Mouse (Mus musculus) spleen, adult 2 months (tissue): ENCODE measurements at regions not wholly inside any gene's neighbourhood (a gene's known extent, or its start where the extent isn't known, plus 50 kb on each side); places are given as distances from the start of the nearest gene placed in this dataset.
"Not testable (repeated sequence)": the region's sequence is repeated elsewhere in the genome, so short reads cannot be mapped to it uniquely, and the experiment has no call there.

Experiments used
- DNase-seq, 2 experiments: peaks; one replicate each; pipeline versions ENCODE4 v3.0.0 to v3.0.0-alpha.2; 2012 to 2021; ENCODE audit warnings: low spot score in 2 of 2, low read depth in 1 of 2
- H3K27ac ChIP-seq: fragments of 200-500 bp; 2 replicates; pipeline ENCODE4 v1.5.1; 2012; ENCODE audit warnings: low read length, inconsistent platforms; ENCODE audit not compliant: insufficient read depth
- H3K27me3 ChIP-seq: fragments of 200-500 bp; 2 replicates; pipeline ENCODE4 v1.6.1; 2012; ENCODE audit warnings: mild to moderate bottlenecking, moderate library complexity, low read length, inconsistent platforms; ENCODE audit not compliant: control insufficient read depth, insufficient read depth
- H3K36me3 ChIP-seq: fragments of 200-500 bp; 2 replicates; pipeline ENCODE4 v1.6.1; 2012; ENCODE audit warnings: mild to moderate bottlenecking, low read length, inconsistent platforms; ENCODE audit not compliant: control insufficient read depth, insufficient read depth
- H3K4me1 ChIP-seq: fragments of 200-500 bp; 2 replicates; pipeline ENCODE4 v1.6.1; 2011; ENCODE audit warnings: inconsistent platforms; ENCODE audit not compliant: control insufficient read depth, insufficient read depth, insufficient read length
- H3K4me3 ChIP-seq: fragments of 200-500 bp; 2 replicates; pipeline ENCODE4 v1.5.1; 2011; ENCODE audit warnings: mild to moderate bottlenecking, inconsistent platforms; ENCODE audit not compliant: insufficient read depth, insufficient read length; ENCODE audit errors: extremely low read depth
- CTCF ChIP-seq: fragments of 200-500 bp; IDR thresholded peaks from 2 replicates; pipeline ENCODE4 v1.5.1; 2011; ENCODE audit warnings: mild to moderate bottlenecking, inconsistent platforms; ENCODE audit not compliant: insufficient read depth, insufficient read length, insufficient replicate concordance; ENCODE audit errors: extremely low read depth
- POLR2A ChIP-seq: fragments of 200-500 bp; IDR thresholded peaks from 2 replicates; pipeline ENCODE4 v1.6.1; 2011; ENCODE audit warnings: low read depth, low read length, inconsistent platforms
- WGBS: fragments of 180-500 bp; shearing (Covaris S2); methylation state at CpG from one replicate; pipeline ENCODE4 v1.1.7; 2018; 5-methylcytosine and 5-hydroxymethylcytosine counted together

DNA sequence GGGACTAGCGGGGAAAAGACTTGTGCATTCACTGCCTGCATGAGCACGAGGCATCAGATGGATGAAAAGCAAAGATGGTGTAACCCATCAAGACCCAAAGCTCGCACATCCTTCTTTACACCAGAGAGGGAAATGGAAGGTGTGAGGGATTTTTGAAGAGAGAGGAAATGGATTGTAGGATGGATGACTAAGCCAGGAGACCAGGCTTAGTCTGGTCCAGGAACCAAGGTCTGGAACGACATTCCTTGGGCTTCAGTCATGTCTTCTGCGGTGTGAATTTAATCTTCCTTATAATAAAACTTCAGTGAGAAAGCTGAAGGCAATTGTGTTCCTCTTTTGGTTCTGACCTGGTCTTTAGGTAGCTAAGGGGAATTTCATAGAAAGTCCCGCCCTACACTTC, 551.0 kb upstream of the Gm10131 start:
- TF ChIP-seq CTCF = no peak
- TF ChIP-seq POLR2A = no peak
- Histone ChIP-seq H3K27ac (no peak overlapping the region), H3K4me1 (peaks cover 3% of the 10 kb centered on the region; the same call in 1 of the 2 replicates), H3K4me3 (no peak overlapping the region), H3K27me3 (no peaks in the 10 kb centered on the region), H3K36me3 (no peaks in the 10 kb centered on the region)
- no peak for DNase-seq
- 85% methylated on average over 6 of the region's 6 CpGs for WGBS

- no peak overlapping the region for H3K4me3 ChIP-seq
- TF ChIP-seq POLR2A (no peak), CTCF (no peak)
- no peak overlapping the region; the same call in 1 of the 2 replicates for H3K27ac ChIP-seq
- no peaks in the 10 kb centered on the region for H3K4me1 ChIP-seq
- 67% methylated on average over 8 of the region's 8 CpGs for WGBS
- DNase-seq = peak in 1 of 2 experiments; percentile 21
- H3K27me3 ChIP-seq = no peaks in the 10 kb centered on the region
- H3K36me3 ChIP-seq = no peaks in the 10 kb centered on the region
Observed at GRCm38 (mm10) chr8:34651750-34652149, 540.2 kb upstream of the Gm10131 start.

- 96% methylated on average over 2 of the region's 2 CpGs for WGBS
Observed at GRCm38 (mm10) chr8:34628221-34628620, 516.7 kb upstream of the Gm10131 start.

GRCm38 (mm10) chr8:34625670-34626069, 514.1 kb upstream of the Gm10131 start:
- Histone ChIP-seq H3K27me3 (no peaks in the 10 kb centered on the region), H3K4me3 (no peak overlapping the region), H3K27ac (no peak overlapping the region), H3K36me3 (no peaks in the 10 kb centered on the region), H3K4me1 (peaks cover 7% of the 10 kb centered on the region)
- 88% methylated on average over 10 of the region's 10 CpGs for WGBS
- no peak for TF ChIP-seq CTCF
- no peak for TF ChIP-seq POLR2A
- DNase-seq = no peak

More at GRCm38 (mm10) chr8:34628221-34628620, 516.7 kb upstream of the Gm10131 start:
- H3K36me3 ChIP-seq, H3K27ac ChIP-seq, H3K27me3 ChIP-seq, DNase-seq, H3K4me3 ChIP-seq, H3K4me1 ChIP-seq: not testable (repeated sequence)

DNA sequence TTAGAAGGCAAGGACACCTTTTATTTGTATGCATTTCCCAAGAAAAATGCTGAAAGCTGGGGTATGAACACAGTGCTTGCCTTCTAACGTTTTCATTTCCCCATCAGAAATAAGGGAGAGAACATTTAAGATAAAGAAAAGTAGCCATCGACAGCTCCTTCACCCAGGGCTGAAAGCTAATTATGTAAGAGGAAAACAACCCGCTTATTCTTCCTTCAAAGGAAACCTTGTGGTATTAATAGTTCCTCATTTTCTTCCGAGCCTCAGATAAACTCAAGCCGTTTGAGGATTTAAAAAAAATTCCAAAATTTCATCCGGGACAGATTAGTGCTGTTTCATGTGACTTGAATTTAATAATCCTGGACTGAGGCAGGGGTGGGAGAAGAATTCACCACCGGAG, 512.2 kb upstream of the Gm10131 start:
- DNase-seq = no peak
- no peaks in the 10 kb centered on the region for H3K36me3 ChIP-seq
- 16% methylated on average over 7 of the region's 7 CpGs for WGBS
- no peak overlapping the region for H3K4me3 ChIP-seq
- no peaks in the 10 kb centered on the region for H3K27me3 ChIP-seq
- no peak for TF ChIP-seq POLR2A
- no peak for TF ChIP-seq CTCF
- H3K4me1 ChIP-seq = peaks cover 7% of the 10 kb centered on the region
- no peak overlapping the region for H3K27ac ChIP-seq

DNA sequence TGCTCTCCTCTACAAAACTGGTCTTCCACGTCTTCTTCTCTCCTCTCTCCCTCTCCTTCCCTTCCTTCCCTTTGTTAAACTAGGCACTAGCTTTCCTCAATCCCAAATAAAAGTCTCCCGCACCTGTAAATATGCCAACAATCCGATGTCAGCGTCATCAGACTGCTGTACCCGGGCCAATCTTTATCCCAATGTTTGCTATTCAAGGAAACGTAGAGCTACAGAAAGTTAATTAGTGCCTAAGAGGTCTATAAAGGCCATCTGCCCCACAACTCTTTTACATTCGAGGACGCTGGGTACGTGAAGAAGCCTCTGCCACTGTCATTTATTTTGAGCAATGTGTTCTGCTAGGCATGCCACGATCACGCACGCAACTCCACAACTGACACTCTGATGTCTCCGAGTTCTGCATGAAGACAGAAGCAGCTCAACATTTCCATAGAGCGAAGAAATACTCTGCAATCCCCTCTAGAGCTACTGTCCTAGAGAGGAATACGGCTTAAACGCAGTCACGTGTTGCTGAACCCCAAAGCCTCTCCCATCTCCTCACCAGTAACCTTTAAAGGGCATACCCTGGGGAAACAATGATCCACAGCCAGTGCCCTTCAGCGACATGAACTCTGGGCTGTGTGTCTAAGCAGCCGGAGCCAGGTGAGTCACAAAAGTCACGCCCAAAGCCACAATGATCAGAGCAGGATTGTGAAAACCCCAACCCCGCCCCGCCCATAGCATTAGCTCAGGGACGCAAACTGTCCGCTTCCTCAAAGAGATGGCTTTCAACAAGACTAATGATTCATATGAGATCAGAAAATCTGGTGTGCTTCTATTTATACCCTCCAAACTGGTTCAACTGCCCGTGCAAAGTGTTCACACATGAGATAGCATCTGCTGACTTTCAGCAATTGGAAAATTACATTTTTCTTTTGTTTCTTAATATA, 510.9 kb upstream of the Gm10131 start:
- no peak overlapping the region for H3K27ac ChIP-seq
- no peak overlapping the region for H3K4me3 ChIP-seq
- peaks cover 7% of the 10 kb centered on the region for H3K4me1 ChIP-seq
- H3K36me3 ChIP-seq = no peaks in the 10 kb centered on the region
- 50% methylated on average over 25 of the region's 25 CpGs for WGBS
- H3K27me3 ChIP-seq = no peaks in the 10 kb centered on the region
- peak; percentile 34 to 69 for DNase-seq
- no peak for TF ChIP-seq POLR2A
- TF ChIP-seq CTCF = no peak

DNA sequence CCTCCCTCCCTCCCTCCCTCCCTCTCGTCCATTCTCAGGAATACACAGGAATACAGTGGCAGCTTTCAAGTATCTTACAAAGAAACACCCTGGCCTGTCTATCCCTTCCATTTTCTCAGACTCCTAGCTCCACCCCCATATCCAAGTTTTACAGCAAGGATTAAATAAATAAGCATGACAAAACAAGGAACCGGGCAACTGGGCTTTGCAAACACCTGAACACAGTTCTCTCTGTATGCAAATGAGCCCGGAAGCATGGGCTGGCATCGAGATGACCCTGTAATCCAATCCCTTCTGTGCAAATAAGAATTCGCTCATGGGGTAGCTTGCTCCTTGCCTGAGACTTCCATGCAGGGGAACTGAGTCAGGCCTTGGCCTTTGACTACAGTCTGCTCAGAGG, 506.5 kb upstream of the Gm10131 start:
- WGBS = 80% methylated on average over 4 of the region's 5 CpGs
- Histone ChIP-seq H3K27me3 (no peaks in the 10 kb centered on the region), H3K4me3 (no peak overlapping the region), H3K36me3 (no peaks in the 10 kb centered on the region), H3K27ac (no peak overlapping the region), H3K4me1 (peaks cover 7% of the 10 kb centered on the region)
- DNase-seq = no peak
- TF ChIP-seq POLR2A = no peak
- TF ChIP-seq CTCF = no peak
